Comparison of ENCODE assay signal across 20 mouse cellular contexts in genomic region chr5:52526324-52526986, GRCm38 (mm10). TPM values are rescaled to one million over a fixed set of nuclear protein-coding genes. Genes with fewer than 3 reads are reported as not detected.
A peak's percentile ranks its signal among the peaks of the same experiment; 100 is the strongest.
DNase-seq lines count a peak whose midpoint lies in the region; ATAC-seq and TF ChIP-seq lines count a peak whose summit lies in the region.
"Had no signal": no experiment of that assay in that cellular context is flagged by ENCODE, and none has a peak within 500 bp of the region (broad histone marks: within the 10 kb centered on the region; RNA-seq: fewer than 3 reads in every experiment).

No protein-coding gene starts in this region.

- no peak overlapping the region for H3K27ac ChIP-seq in heart, embryonic 11.5 days (ENCODE audit: low read depth, low read length)
- no peak overlapping the region for H3K27ac ChIP-seq in lung, embryonic 14.5 days (ENCODE audit: low read depth)
- H3K27ac ChIP-seq in midbrain, embryonic 11.5 days (ENCODE audit: low read depth, low read length) = no peak overlapping the region
- no peak overlapping the region for H3K27ac ChIP-seq in midbrain, embryonic 15.5 days
- H3K27ac ChIP-seq: embryonic facial prominence, embryonic 12.5 days; forebrain, embryonic 15.5 days; heart, embryonic 10.5 days; heart, embryonic 15.5 days; hindbrain, embryonic 12.5 days had no signal

- no peaks in the 10 kb centered on the region for H3K27me3 ChIP-seq in heart, embryonic 11.5 days (ENCODE audit: control insufficient read depth, insufficient read depth, low read length)
- no peaks in the 10 kb centered on the region for H3K27me3 ChIP-seq in lung, embryonic 14.5 days (ENCODE audit: insufficient read depth, low read length)
- H3K27me3 ChIP-seq in midbrain, embryonic 11.5 days (ENCODE audit: control insufficient read depth, insufficient read depth, low read length) = no peaks in the 10 kb centered on the region
- no peaks in the 10 kb centered on the region for H3K27me3 ChIP-seq in midbrain, embryonic 15.5 days (replicated peaks)
- H3K27me3 ChIP-seq: CH12.LX; embryonic facial prominence, embryonic 12.5 days; forebrain, embryonic 15.5 days; heart, embryonic 15.5 days; hindbrain, embryonic 12.5 days had no signal

- H3K4me1 ChIP-seq in heart, embryonic 11.5 days (ENCODE audit: control insufficient read depth, insufficient read depth, low read length) = peaks cover 5% of the 10 kb centered on the region; the same call in 1 of the 2 replicates
- no peaks in the 10 kb centered on the region for H3K4me1 ChIP-seq in lung, embryonic 14.5 days (ENCODE audit: insufficient read depth)
- H3K4me1 ChIP-seq in midbrain, embryonic 11.5 days (ENCODE audit: control insufficient read depth, insufficient read depth, low read length) = no peaks in the 10 kb centered on the region
- no peaks in the 10 kb centered on the region for H3K4me1 ChIP-seq in midbrain, embryonic 15.5 days
- H3K4me1 ChIP-seq: embryonic facial prominence, embryonic 12.5 days; forebrain, embryonic 15.5 days; hindbrain, embryonic 12.5 days had no signal

- TF ChIP-seq CTCF in lung, embryonic 14.5 days (IDR thresholded peaks at IDR 0.05; ENCODE audit: low read depth) = no peak

- no peak overlapping the region for H3K4me2 ChIP-seq in heart, embryonic 11.5 days
- H3K4me2 ChIP-seq in lung, embryonic 14.5 days = no peak overlapping the region
- H3K4me2 ChIP-seq in midbrain, embryonic 11.5 days = no peak overlapping the region
- H3K4me2 ChIP-seq in midbrain, embryonic 15.5 days = no peak overlapping the region
- H3K4me2 ChIP-seq: embryonic facial prominence, embryonic 12.5 days; forebrain, embryonic 15.5 days; heart, embryonic 15.5 days; hindbrain, embryonic 12.5 days had no signal

- no peak overlapping the region for H3K9ac ChIP-seq in heart, embryonic 11.5 days (ENCODE audit: low read depth, low read length)
- H3K9ac ChIP-seq in lung, embryonic 14.5 days = no peak overlapping the region
- H3K9ac ChIP-seq in midbrain, embryonic 11.5 days (ENCODE audit: low read length) = no peak overlapping the region
- no peak overlapping the region for H3K9ac ChIP-seq in midbrain, embryonic 15.5 days
- H3K9ac ChIP-seq: embryonic facial prominence, embryonic 12.5 days; forebrain, embryonic 15.5 days; heart, embryonic 15.5 days; hindbrain, embryonic 12.5 days had no signal

- H3K9me3 ChIP-seq in heart, embryonic 11.5 days (replicated peaks; ENCODE audit: control insufficient read depth, low read length) = no peaks in the 10 kb centered on the region
- no peaks in the 10 kb centered on the region for H3K9me3 ChIP-seq in lung, embryonic 14.5 days (ENCODE audit: low read depth, low read length)
- no peaks in the 10 kb centered on the region for H3K9me3 ChIP-seq in midbrain, embryonic 11.5 days (ENCODE audit: control insufficient read depth, low read length)
- no peaks in the 10 kb centered on the region for H3K9me3 ChIP-seq in midbrain, embryonic 15.5 days
- H3K9me3 ChIP-seq: embryonic facial prominence, embryonic 12.5 days; forebrain, embryonic 15.5 days; heart, embryonic 10.5 days; heart, embryonic 15.5 days; hindbrain, embryonic 12.5 days had no signal

- DNase-seq in heart, adult 18-20 months = peak; percentile 22 to 24
- DNase-seq in lung, embryonic 14.5 days = peak; percentile 11
- DNase-seq in lung, postnatal 14 days = no peak
- DNase-seq in midbrain, embryonic 11.5 days (ENCODE audit: low spot score, missing footprints) = peak; percentile 17
- DNase-seq: adrenal gland, adult 8-10 months; adrenal gland, postnatal 36 days; cerebellum, adult 2 months; gastrocnemius, postnatal 36 days; heart, postnatal 4 days had no signal

- ATAC-seq in heart, embryonic 11.5 days (replicated peaks; ENCODE audit: insufficient number of reproducible peaks, low FRiP score, low TSS enrichment) = no peak
- ATAC-seq in lung, embryonic 14.5 days (ENCODE audit: insufficient read depth) = no peak
- no peak for ATAC-seq in midbrain, embryonic 11.5 days (ENCODE audit: low FRiP score)
- no peak for ATAC-seq in midbrain, embryonic 15.5 days (replicated peaks)
- no peak for ATAC-seq in granulocyte monocyte progenitor cell, adult 5-6 weeks (replicated peaks; ENCODE audit: poor library complexity, severe bottlenecking)
- ATAC-seq: forebrain, embryonic 15.5 days; hindbrain, embryonic 16.5 days; inflammation-experienced regulatory T-cells, adult 6 months had no signal

- WGBS in heart, embryonic 11.5 days (ENCODE audit: insufficient replicate concordance) = 79% methylated on average over 8 of the region's 8 CpGs
- 83% methylated on average over 8 of the region's 8 CpGs for WGBS in lung, embryonic 14.5 days
- 92% methylated on average over 8 of the region's 8 CpGs for WGBS in midbrain, embryonic 11.5 days
- 88% methylated on average over 8 of the region's 8 CpGs for WGBS in midbrain, embryonic 15.5 days

- H3K36me3 ChIP-seq in heart, embryonic 11.5 days (ENCODE audit: control insufficient read depth, insufficient read depth, low read length) = no peaks in the 10 kb centered on the region
- no peaks in the 10 kb centered on the region for H3K36me3 ChIP-seq in lung, embryonic 14.5 days (ENCODE audit: insufficient read depth)
- no peaks in the 10 kb centered on the region for H3K36me3 ChIP-seq in midbrain, embryonic 11.5 days (ENCODE audit: control insufficient read depth, insufficient read depth, low read length)
- no peaks in the 10 kb centered on the region for H3K36me3 ChIP-seq in midbrain, embryonic 15.5 days (replicated peaks)
- H3K36me3 ChIP-seq: embryonic facial prominence, embryonic 12.5 days; forebrain, embryonic 15.5 days; heart, embryonic 10.5 days; heart, embryonic 15.5 days; hindbrain, embryonic 12.5 days had no signal

- no peak overlapping the region for H3K4me3 ChIP-seq in heart, embryonic 11.5 days (ENCODE audit: low read depth, low read length)
- no peak overlapping the region for H3K4me3 ChIP-seq in lung, embryonic 14.5 days (ENCODE audit: low read depth, low read length)
- no peak overlapping the region for H3K4me3 ChIP-seq in midbrain, embryonic 11.5 days (ENCODE audit: low read depth, low read length)
- H3K4me3 ChIP-seq in midbrain, embryonic 15.5 days = no peak overlapping the region
- H3K4me3 ChIP-seq: embryonic facial prominence, embryonic 12.5 days; forebrain, embryonic 15.5 days; heart, embryonic 10.5 days; heart, embryonic 15.5 days; hindbrain, embryonic 12.5 days had no signal

RNA-seq across cellular contexts. Expression of gene Lgi2, which starts 39.8 kb away (rescaled TPM):
- under 1 TPM; 0.54 to 0.57 TPM for total RNA-seq in heart, adult 18-20 months (2021)
- 3.0 and 3.5 TPM in 2 replicates for polyA plus RNA-seq in heart, embryonic 11.5 days (2014; fragmentation: Nextera tagmentation; extraction: Ambion mirVana)
- polyA plus RNA-seq in lung, embryonic 14.5 days (2014; fragmentation: Nextera tagmentation; extraction: Ambion mirVana) = 2.3 and 2.5 TPM in 2 replicates
- polyA plus RNA-seq in midbrain, embryonic 11.5 days (2014; fragmentation: Nextera tagmentation; extraction: Ambion mirVana) = 0.92 and 1.3 TPM in 2 replicates
- polyA plus RNA-seq in midbrain, embryonic 15.5 days (2015; fragmentation: Nextera tagmentation; extraction: Ambion mirVana) = 5.0 and 5.1 TPM in 2 replicates
- not detected in 2 replicates for total RNA-seq in granulocyte monocyte progenitor cell, adult 5-6 weeks (2014; fragmentation: Nextera tagmentation)
- not detected in 2 replicates for total RNA-seq in granulocyte monocyte progenitor cell, adult 5-6 weeks (2017)
- total RNA-seq: CH12.LX had no signal
- polyA plus RNA-seq: inflammation-experienced regulatory T-cells, adult 6 months had no signal

RNA-seq across cellular contexts. Expression of gene Ccdc149, which starts 55.1 kb away (rescaled TPM):
- total RNA-seq in heart, adult 18-20 months (2021) = 1 to 10 TPM; 7.6 TPM
- 1.8 and 1.9 TPM in 2 replicates for polyA plus RNA-seq in heart, embryonic 11.5 days (2014; fragmentation: Nextera tagmentation; extraction: Ambion mirVana)
- 2.8 and 2.9 TPM in 2 replicates for polyA plus RNA-seq in lung, embryonic 14.5 days (2014; fragmentation: Nextera tagmentation; extraction: Ambion mirVana)
- polyA plus RNA-seq in midbrain, embryonic 11.5 days (2014; fragmentation: Nextera tagmentation; extraction: Ambion mirVana) = 2.4 and 3.1 TPM in 2 replicates
- 14.0 and 14.9 TPM in 2 replicates for polyA plus RNA-seq in midbrain, embryonic 15.5 days (2015; fragmentation: Nextera tagmentation; extraction: Ambion mirVana)
- total RNA-seq in granulocyte monocyte progenitor cell, adult 5-6 weeks (2014; fragmentation: Nextera tagmentation) = 1.9 and 5.3 TPM in 2 replicates
- 3.1 and 3.7 TPM in 2 replicates for total RNA-seq in granulocyte monocyte progenitor cell, adult 5-6 weeks (2017)
- total RNA-seq: CH12.LX had no signal
- polyA plus RNA-seq: inflammation-experienced regulatory T-cells, adult 6 months had no signal
